Mouse (Mus musculus): Measurements from ENCODE around the gene Mybphl. TPM values are rescaled to one million over a fixed set of nuclear protein-coding genes. Genes with fewer than 3 reads are reported as not detected.

Mybphl gene
- total and polyA plus RNA-seq, 3 experiments = not detected

- Histone ChIP-seq H3K4me3 (ENCODE audit: low read depth, low read length) (no peak overlapping the region), H3K4me1 (ENCODE audit: insufficient read depth, low read depth, low read length) (peaks cover 12% of the 10 kb centered on the region), H3K27me3 (ENCODE audit: insufficient read depth, low read length) (peaks cover 5% of the 10 kb centered on the region; the same call in 1 of the 2 replicates), H3K9me3 (replicated peaks) (no peaks in the 10 kb centered on the region), H3K36me3 (replicated peaks) (peaks cover 63% of the 10 kb centered on the region)
- TF ChIP-seq CTCF (IDR thresholded peaks at IDR 0.05; ENCODE audit: low read depth, low read length) = no peak
- no peak for TF ChIP-seq TAL1 (conservative IDR thresholded peaks at IDR 0.05; ENCODE audit: low read depth, low read length)
- ATAC-seq (ENCODE audit: extremely low read depth, insufficient number of reproducible peaks, low FRiP score, poor library complexity, severe bottlenecking) (no peak), DNase-seq (ENCODE audit: low spot score) (no peak)
Measured at GRCm38 (mm10) chr3:108425624-108426018, 60.9 kb downstream of the Mybphl start.

Other genes starting within 250 kb of the Mybphl start
- 254 and 274 TPM in 2 replicates for gene Gnai3, start 218.8 kb upstream of the Mybphl start, total RNA-seq (2014; fragmentation: Nextera tagmentation)
- 413 and 481 TPM in 2 replicates for gene Gnai3, start 218.8 kb upstream of the Mybphl start, total RNA-seq (2017)
- gene Gnai3, start 218.8 kb upstream of the Mybphl start, polyA plus RNA-seq (2012) = 36.8 and 37.9 TPM in 2 replicates
- gene Gpr61, start 210.0 kb upstream of the Mybphl start, total RNA-seq (2014; fragmentation: Nextera tagmentation) = not detected in 2 replicates
- gene Gpr61, start 210.0 kb upstream of the Mybphl start, total RNA-seq (2017) = under 0.01 and 0.11 TPM in 2 replicates
- gene Gpr61, start 210.0 kb upstream of the Mybphl start, polyA plus RNA-seq (2012) = not detected in 2 replicates
- 0.29 and 0.98 TPM in 2 replicates for gene Amigo1, start 178.6 kb upstream of the Mybphl start, total RNA-seq (2014; fragmentation: Nextera tagmentation)
- gene Amigo1, start 178.6 kb upstream of the Mybphl start, total RNA-seq (2017) = 0.66 and 0.99 TPM in 2 replicates
- 0.46 and 0.51 TPM in 2 replicates for gene Amigo1, start 178.6 kb upstream of the Mybphl start, polyA plus RNA-seq (2012)
- 2.9 and 3.9 TPM in 2 replicates for gene Cyb561d1, start 163.7 kb upstream of the Mybphl start, total RNA-seq (2014; fragmentation: Nextera tagmentation)
- gene Cyb561d1, start 163.7 kb upstream of the Mybphl start, total RNA-seq (2017) = 6.3 and 6.6 TPM in 2 replicates
- 2.9 and 3.4 TPM in 2 replicates for gene Cyb561d1, start 163.7 kb upstream of the Mybphl start, polyA plus RNA-seq (2012)
- 8.0 and 8.6 TPM in 2 replicates for gene Atxn7l2, start 154.0 kb upstream of the Mybphl start, total RNA-seq (2014; fragmentation: Nextera tagmentation)
- 2.1 and 2.7 TPM in 2 replicates for gene Atxn7l2, start 154.0 kb upstream of the Mybphl start, total RNA-seq (2017)
- 17.0 and 19.7 TPM in 2 replicates for gene Atxn7l2, start 154.0 kb upstream of the Mybphl start, polyA plus RNA-seq (2012)
- gene Sypl2, start 138.3 kb upstream of the Mybphl start, total RNA-seq (2014; fragmentation: Nextera tagmentation) = not detected in 2 replicates
- gene Sypl2, start 138.3 kb upstream of the Mybphl start, total RNA-seq (2017) = 0.06 and 0.11 TPM in 2 replicates
- gene Sypl2, start 138.3 kb upstream of the Mybphl start, polyA plus RNA-seq (2012) = not detected in 2 replicates
- 57.5 and 59.5 TPM in 2 replicates for gene Psma5, start 108.0 kb upstream of the Mybphl start, total RNA-seq (2014; fragmentation: Nextera tagmentation)
- 297 and 331 TPM in 2 replicates for gene Psma5, start 108.0 kb upstream of the Mybphl start, total RNA-seq (2017)
- gene Psma5, start 108.0 kb upstream of the Mybphl start, polyA plus RNA-seq (2012) = 3.8 and 4.9 TPM in 2 replicates
- gene Sort1, start 80.8 kb upstream of the Mybphl start, total RNA-seq (2014; fragmentation: Nextera tagmentation) = 4.1 and 5.2 TPM in 2 replicates
- gene Sort1, start 80.8 kb upstream of the Mybphl start, total RNA-seq (2017) = 2.3 TPM in 2 replicates
- 1.1 and 1.3 TPM in 2 replicates for gene Sort1, start 80.8 kb upstream of the Mybphl start, polyA plus RNA-seq (2012)
- gene Psrc1, start 18.9 kb downstream of the Mybphl start, total RNA-seq (2014; fragmentation: Nextera tagmentation) = 129 and 172 TPM in 2 replicates
- 33.7 and 36.9 TPM in 2 replicates for gene Psrc1, start 18.9 kb downstream of the Mybphl start, total RNA-seq (2017)
- 122 and 125 TPM in 2 replicates for gene Psrc1, start 18.9 kb downstream of the Mybphl start, polyA plus RNA-seq (2012)
- not detected in 2 replicates for gene Celsr2, start 50.6 kb downstream of the Mybphl start, total RNA-seq (2014; fragmentation: Nextera tagmentation)
- 0.23 and 0.38 TPM in 2 replicates for gene Celsr2, start 50.6 kb downstream of the Mybphl start, total RNA-seq (2017)
- gene Celsr2, start 50.6 kb downstream of the Mybphl start, polyA plus RNA-seq (2012) = 0.03 TPM in 1 of 2 replicates, not detected in the other
- gene Sars, start 80.3 kb downstream of the Mybphl start, total RNA-seq (2014; fragmentation: Nextera tagmentation) = 138 and 143 TPM in 2 replicates
- gene Sars, start 80.3 kb downstream of the Mybphl start, total RNA-seq (2017) = 341 and 480 TPM in 2 replicates
- gene Sars, start 80.3 kb downstream of the Mybphl start, polyA plus RNA-seq (2012) = 170 and 206 TPM in 2 replicates
- gene 1700013F07Rik, start 169.2 kb downstream of the Mybphl start, total RNA-seq (2014; fragmentation: Nextera tagmentation) = not detected in 2 replicates
- not detected in 2 replicates for gene 1700013F07Rik, start 169.2 kb downstream of the Mybphl start, total RNA-seq (2017)
- gene 1700013F07Rik, start 169.2 kb downstream of the Mybphl start, polyA plus RNA-seq (2012) = not detected in 2 replicates
- gene 5330417C22Rik, start 171.6 kb downstream of the Mybphl start, total RNA-seq (2014; fragmentation: Nextera tagmentation) = not detected in 2 replicates
- gene 5330417C22Rik, start 171.6 kb downstream of the Mybphl start, total RNA-seq (2017) = under 0.01 and 0.06 TPM in 2 replicates
- gene 5330417C22Rik, start 171.6 kb downstream of the Mybphl start, polyA plus RNA-seq (2012) = not detected in 2 replicates
- 17.8 and 19.9 TPM in 2 replicates for gene Tmem167b, start 197.6 kb downstream of the Mybphl start, total RNA-seq (2014; fragmentation: Nextera tagmentation)
- gene Tmem167b, start 197.6 kb downstream of the Mybphl start, total RNA-seq (2017) = 42.3 and 46.8 TPM in 2 replicates
- 2.2 and 2.5 TPM in 2 replicates for gene Tmem167b, start 197.6 kb downstream of the Mybphl start, polyA plus RNA-seq (2012)
- 14.3 and 14.4 TPM in 2 replicates for gene Taf13, start 206.8 kb downstream of the Mybphl start, total RNA-seq (2014; fragmentation: Nextera tagmentation)
- gene Taf13, start 206.8 kb downstream of the Mybphl start, total RNA-seq (2017) = 21.6 and 22.2 TPM in 2 replicates
- 0.39 and 1.1 TPM in 2 replicates for gene Taf13, start 206.8 kb downstream of the Mybphl start, polyA plus RNA-seq (2012)
- gene Wdr47, start 226.4 kb downstream of the Mybphl start, total RNA-seq (2014; fragmentation: Nextera tagmentation) = 4.4 and 7.6 TPM in 2 replicates
- gene Wdr47, start 226.4 kb downstream of the Mybphl start, total RNA-seq (2017) = 10.3 and 11.2 TPM in 2 replicates
- 1.2 and 1.6 TPM in 2 replicates for gene Wdr47, start 226.4 kb downstream of the Mybphl start, polyA plus RNA-seq (2012)

All from G1E (cell line).